ENCODE assay signal across 10 mouse cellular contexts in genomic region chr5:137376722-137377121, GRCm38 (mm10). TPM values are rescaled to one million over a fixed set of nuclear protein-coding genes. Genes with fewer than 3 reads are reported as not detected.
DNase-seq lines count a peak whose midpoint lies in the region; ATAC-seq and TF ChIP-seq lines count a peak whose summit lies in the region.
"Had no signal": no experiment of that assay in that cellular context is flagged by ENCODE, and none has a peak within 500 bp of the region (broad histone marks: within the 10 kb centered on the region; RNA-seq: fewer than 3 reads in every experiment).

No protein-coding gene starts in this region.

- peaks cover 27% of the 10 kb centered on the region for H3K36me3 ChIP-seq in kidney, postnatal 0 days (ENCODE audit: insufficient read depth, low read length)
- H3K36me3 ChIP-seq in hindbrain, embryonic 11.5 days (ENCODE audit: control insufficient read depth, insufficient read depth, low read length) = peaks cover 7% of the 10 kb centered on the region; the same call in 1 of the 2 replicates
- no peaks in the 10 kb centered on the region; the same call in 1 of the 2 replicates for H3K36me3 ChIP-seq in midbrain, postnatal 0 days (ENCODE audit: insufficient read depth, low read length)

- DNase-seq in kidney, postnatal 0 days (ENCODE audit: low spot score) = peak; percentile 43
- DNase-seq in kidney, adult 9 months = no peak
- DNase-seq in embryo, embryonic 10 days (ENCODE audit: low spot score) = peak; percentile 54
- peak; percentile 57 for DNase-seq in hindbrain, embryonic 11.5 days (ENCODE audit: low spot score)
- peak; percentile 56 for DNase-seq in midbrain, postnatal 0 days (ENCODE audit: low spot score)
- no peak for DNase-seq in cerebellum, postnatal 4 days (ENCODE audit: low spot score in 2 of 2)
- DNase-seq in gastrocnemius, postnatal 36 days = no peak
- DNase-seq: liver, embryonic 13.5 days had no signal

- TF ChIP-seq CTCF in kidney, postnatal 0 days (IDR thresholded peaks at IDR 0.05; ENCODE audit: low read depth) = no peak
- no peak for TF ChIP-seq CTCF in midbrain, postnatal 0 days (IDR thresholded peaks at IDR 0.05)

- H3K4me3 ChIP-seq in kidney, postnatal 0 days (replicated peaks; ENCODE audit: low read depth, low read length) = no peak overlapping the region
- no peak overlapping the region for H3K4me3 ChIP-seq in hindbrain, embryonic 11.5 days (ENCODE audit: low read depth, low read length)
- no peak overlapping the region for H3K4me3 ChIP-seq in midbrain, postnatal 0 days (ENCODE audit: low read depth, low read length)
- H3K4me3 ChIP-seq: embryonic facial prominence, embryonic 12.5 days; liver, embryonic 13.5 days; neural tube, embryonic 12.5 days had no signal

- no peaks in the 10 kb centered on the region for H3K27me3 ChIP-seq in kidney, postnatal 0 days (ENCODE audit: insufficient read depth, low read length)
- H3K27me3 ChIP-seq in hindbrain, embryonic 11.5 days (ENCODE audit: control insufficient read depth, insufficient read depth, low read length) = no peaks in the 10 kb centered on the region
- no peaks in the 10 kb centered on the region for H3K27me3 ChIP-seq in midbrain, postnatal 0 days (ENCODE audit: insufficient read depth, low read length)
- H3K27me3 ChIP-seq: embryonic facial prominence, embryonic 12.5 days; liver, embryonic 13.5 days; neural tube, embryonic 12.5 days had no signal

- H3K27ac ChIP-seq in kidney, postnatal 0 days = no peak overlapping the region
- no peak overlapping the region for H3K27ac ChIP-seq in hindbrain, embryonic 11.5 days (ENCODE audit: low read depth, low read length)
- no peak overlapping the region for H3K27ac ChIP-seq in midbrain, postnatal 0 days (ENCODE audit: low read depth, low read length)
- H3K27ac ChIP-seq: liver, embryonic 13.5 days; neural tube, embryonic 12.5 days had no signal

- H3K4me1 ChIP-seq in kidney, postnatal 0 days (replicated peaks; ENCODE audit: insufficient read depth, low read length) = no peaks in the 10 kb centered on the region; the same call in 1 of the 2 replicates
- no peaks in the 10 kb centered on the region for H3K4me1 ChIP-seq in hindbrain, embryonic 11.5 days (replicated peaks; ENCODE audit: control insufficient read depth, insufficient read depth, low read length)
- H3K4me1 ChIP-seq in midbrain, postnatal 0 days (ENCODE audit: insufficient read depth, low read length) = no peaks in the 10 kb centered on the region
- H3K4me1 ChIP-seq: liver, embryonic 13.5 days; neural tube, embryonic 12.5 days had no signal

- H3K9me3 ChIP-seq in kidney, postnatal 0 days (replicated peaks; ENCODE audit: low read length) = no peaks in the 10 kb centered on the region
- H3K9me3 ChIP-seq in hindbrain, embryonic 11.5 days (ENCODE audit: control insufficient read depth, low read length) = no peaks in the 10 kb centered on the region
- H3K9me3 ChIP-seq in midbrain, postnatal 0 days (ENCODE audit: low read length) = no peaks in the 10 kb centered on the region
- H3K9me3 ChIP-seq: embryonic facial prominence, embryonic 12.5 days; liver, embryonic 13.5 days; neural tube, embryonic 12.5 days had no signal

- intact Hi-C loops in gastrocnemius, postnatal 36 days (cut with DNase I) = loop anchor here (5.0 kb wide), 1 partner anchor 84 kb away; the partner anchor contains the start of gene Ufsp1

- H3K4me2 ChIP-seq in kidney, postnatal 0 days (ENCODE audit: low read length) = no peak overlapping the region
- no peak overlapping the region for H3K4me2 ChIP-seq in hindbrain, embryonic 11.5 days (replicated peaks; ENCODE audit: low read depth, low read length)
- H3K4me2 ChIP-seq in midbrain, postnatal 0 days (ENCODE audit: low read depth, low read length, poor library complexity, severe bottlenecking) = no peak overlapping the region
- H3K4me2 ChIP-seq: liver, embryonic 13.5 days; neural tube, embryonic 12.5 days had no signal

- no peak for ATAC-seq in kidney, postnatal 0 days (replicated peaks; ENCODE audit: low FRiP score, low read depth)
- ATAC-seq in hindbrain, embryonic 11.5 days (ENCODE audit: low FRiP score) = 0 out of 2 replicates have a peak, but pooled peaks have one; percentile 29
- ATAC-seq in midbrain, postnatal 0 days (ENCODE audit: low FRiP score) = no peak

- no peak overlapping the region for H3K9ac ChIP-seq in kidney, postnatal 0 days (ENCODE audit: low read depth, low read length)
- no peak overlapping the region for H3K9ac ChIP-seq in hindbrain, embryonic 11.5 days (ENCODE audit: low read depth, low read length)
- H3K9ac ChIP-seq in midbrain, postnatal 0 days (replicated peaks; ENCODE audit: low read length, poor library complexity, severe bottlenecking) = no peak overlapping the region
- H3K9ac ChIP-seq: liver, embryonic 13.5 days; neural tube, embryonic 12.5 days had no signal

- 43% methylated on average over 9 of the region's 9 CpGs for WGBS in kidney, postnatal 0 days
- WGBS in hindbrain, embryonic 11.5 days = 56% methylated on average over 9 of the region's 9 CpGs
- 45% methylated on average over 9 of the region's 9 CpGs for WGBS in midbrain, postnatal 0 days

RNA-seq across cellular contexts. Expression of gene Ephb4, which starts 26.8 kb away (rescaled TPM):
- polyA plus RNA-seq in kidney, postnatal 0 days (2015; fragmentation: Nextera tagmentation; extraction: Ambion mirVana) = 38.1 and 40.5 TPM in 2 replicates
- 21.0 and 21.3 TPM in 2 replicates for polyA plus RNA-seq in hindbrain, embryonic 11.5 days (2014; fragmentation: Nextera tagmentation; extraction: Ambion mirVana)
- total RNA-seq in midbrain, postnatal 0 days (2014; rRNA removed) = 14.0 and 16.0 TPM in 2 replicates
- polyA plus RNA-seq in midbrain, postnatal 0 days (2015; fragmentation: Nextera tagmentation; extraction: Ambion mirVana) = 4.7 and 4.9 TPM in 2 replicates
- total RNA-seq in gastrocnemius, postnatal 36 days (2021) = 10 to 100 TPM; 12.1 to 13.4 TPM

RNA-seq across cellular contexts. Expression of gene Slc12a9, which starts 43.3 kb away (rescaled TPM):
- polyA plus RNA-seq in kidney, postnatal 0 days (2015; fragmentation: Nextera tagmentation; extraction: Ambion mirVana) = 11.8 and 12.0 TPM in 2 replicates
- polyA plus RNA-seq in hindbrain, embryonic 11.5 days (2014; fragmentation: Nextera tagmentation; extraction: Ambion mirVana) = 7.1 and 7.5 TPM in 2 replicates
- 28.9 and 30.4 TPM in 2 replicates for total RNA-seq in midbrain, postnatal 0 days (2014; rRNA removed)
- polyA plus RNA-seq in midbrain, postnatal 0 days (2015; fragmentation: Nextera tagmentation; extraction: Ambion mirVana) = 27.0 and 27.8 TPM in 2 replicates
- total RNA-seq in gastrocnemius, postnatal 36 days (2021) = 1 to 10 TPM; 2.4 to 2.5 TPM

Comparison
In these comparisons a context has a peak if more than half of its experiments do, and no peak if none do; other contexts are left out.
1. DNase-seq: peak in kidney, postnatal 0 days (single experiment), embryo, embryonic 10 days (single experiment), hindbrain, embryonic 11.5 days (single experiment) and midbrain, postnatal 0 days (single experiment); none in kidney, adult 9 months (single experiment), cerebellum, postnatal 4 days (0 of 2) and gastrocnemius, postnatal 36 days (0 of 2).